Comparison of ENCODE assay signal across 12 mouse cellular contexts in genomic region chr16:21353545-21353944, GRCm38 (mm10).
DNase-seq lines count a peak whose midpoint lies in the region; ATAC-seq and TF ChIP-seq lines count a peak whose summit lies in the region.
"Had no signal": no experiment of that assay in that cellular context is flagged by ENCODE, and none has a peak within 500 bp of the region (broad histone marks: within the 10 kb centered on the region; RNA-seq: fewer than 3 reads in every experiment).

No protein-coding gene starts in this region.

- peak; percentile 37 for DNase-seq in hindbrain, postnatal 0 days (ENCODE audit: low spot score)
- DNase-seq in hindbrain, embryonic 14.5 days (ENCODE audit: low spot score), result no peak
- DNase-seq in 416B (ENCODE audit: low read depth), result peak; percentile 21
- peak; percentile 77 for DNase-seq in embryonic facial prominence, embryonic 10.5 days (ENCODE audit: low spot score)
- DNase-seq in heart, adult 2 months, result no peak
- DNase-seq in thymus, postnatal 14 days, result no peak
- DNase-seq: kidney, postnatal 25 days; lung, postnatal 14 days had no signal

- H3K36me3 ChIP-seq in hindbrain, postnatal 0 days (ENCODE audit: insufficient read depth, low read length), result no peaks in the 10 kb centered on the region
- no peaks in the 10 kb centered on the region for H3K36me3 ChIP-seq in hindbrain, embryonic 14.5 days (replicated peaks; ENCODE audit: control insufficient read depth, insufficient read depth)
- H3K36me3 ChIP-seq in embryonic facial prominence, embryonic 10.5 days (replicated peaks), result no peaks in the 10 kb centered on the region
- no peaks in the 10 kb centered on the region for H3K36me3 ChIP-seq in limb, embryonic 12.5 days
- no peaks in the 10 kb centered on the region for H3K36me3 ChIP-seq in heart, adult 2 months (ENCODE audit: control insufficient read depth, insufficient read depth, low read length)
- H3K36me3 ChIP-seq: G1E had no signal

- H3K9me3 ChIP-seq in hindbrain, postnatal 0 days (ENCODE audit: low read length), result no peaks in the 10 kb centered on the region
- H3K9me3 ChIP-seq in hindbrain, embryonic 14.5 days (ENCODE audit: control insufficient read depth, low read length), result no peaks in the 10 kb centered on the region
- no peaks in the 10 kb centered on the region for H3K9me3 ChIP-seq in embryonic facial prominence, embryonic 10.5 days
- H3K9me3 ChIP-seq in limb, embryonic 12.5 days, result no peaks in the 10 kb centered on the region
- H3K9me3 ChIP-seq: forebrain, embryonic 13.5 days; G1E had no signal

- TF ChIP-seq CTCF in hindbrain, postnatal 0 days (IDR thresholded peaks at IDR 0.05; ENCODE audit: low read depth), result no peak
- TF ChIP-seq CTCF in heart, adult 2 months (IDR thresholded peaks at IDR 0.05), result no peak

- TF ChIP-seq EP300 in heart, adult 2 months (IDR thresholded peaks at IDR 0.05; ENCODE audit: insufficient read depth, low read depth, low read length), result no peak

- H3K79me2 ChIP-seq in heart, adult 2 months (replicated peaks; ENCODE audit: control insufficient read depth, insufficient read depth, low read length), result no peaks in the 10 kb centered on the region

- H3K9ac ChIP-seq in hindbrain, postnatal 0 days (replicated peaks; ENCODE audit: low read length), result no peak overlapping the region
- H3K9ac ChIP-seq in hindbrain, embryonic 14.5 days, result no peak overlapping the region
- no peak overlapping the region for H3K9ac ChIP-seq in limb, embryonic 12.5 days (replicated peaks)
- no peak overlapping the region for H3K9ac ChIP-seq in heart, adult 2 months (ENCODE audit: low read depth, low read length)
- H3K9ac ChIP-seq: forebrain, embryonic 13.5 days had no signal

- no peak for ATAC-seq in hindbrain, postnatal 0 days
- ATAC-seq in hindbrain, embryonic 14.5 days (ENCODE audit: low FRiP score), result no peak
- peak; percentile 80 for ATAC-seq in limb, embryonic 12.5 days (ENCODE audit: insufficient number of reproducible peaks, insufficient read depth, low FRiP score, low TSS enrichment, low read depth)
- no peak for ATAC-seq in megakaryocyte, adult 5-6 weeks (ENCODE audit: poor library complexity, severe bottlenecking)
- ATAC-seq: forebrain, embryonic 13.5 days had no signal

- 13% methylated on average over 6 of the region's 6 CpGs for WGBS in hindbrain, postnatal 0 days
- WGBS in hindbrain, embryonic 14.5 days, result 25% methylated on average over 6 of the region's 6 CpGs
- WGBS in embryonic facial prominence, embryonic 10.5 days, result 15% methylated on average over 6 of the region's 6 CpGs
- WGBS in limb, embryonic 12.5 days, result 12% methylated on average over 6 of the region's 6 CpGs
- 37% methylated on average over 6 of the region's 6 CpGs for WGBS in heart, adult 2 months

- H3K27ac ChIP-seq in hindbrain, postnatal 0 days, result no peak overlapping the region
- H3K27ac ChIP-seq in hindbrain, embryonic 14.5 days, result no peak overlapping the region
- H3K27ac ChIP-seq in embryonic facial prominence, embryonic 10.5 days (replicated peaks), result peak overlapping the region; percentile 65; the same call in 1 of the 2 replicates
- peak overlapping the region; percentile 64; the same call in 1 of the 2 replicates for H3K27ac ChIP-seq in limb, embryonic 12.5 days
- no peak overlapping the region for H3K27ac ChIP-seq in heart, adult 2 months
- H3K27ac ChIP-seq: forebrain, embryonic 13.5 days had no signal

- H3K4me1 ChIP-seq in hindbrain, postnatal 0 days (ENCODE audit: insufficient read depth, low read length), result no peaks in the 10 kb centered on the region
- H3K4me1 ChIP-seq in hindbrain, embryonic 14.5 days (replicated peaks; ENCODE audit: control insufficient read depth, insufficient read depth, low read length), result no peaks in the 10 kb centered on the region
- H3K4me1 ChIP-seq in embryonic facial prominence, embryonic 10.5 days, result peaks cover 49% of the 10 kb centered on the region
- peaks cover 21% of the 10 kb centered on the region for H3K4me1 ChIP-seq in limb, embryonic 12.5 days (replicated peaks)
- peaks cover 2% of the 10 kb centered on the region; the same call in 1 of the 2 replicates for H3K4me1 ChIP-seq in heart, adult 2 months (ENCODE audit: control insufficient read depth, insufficient read depth, low read length)

- intact Hi-C loops in heart, adult 2 months (cut with DNase I), result no loop called here

- no peaks in the 10 kb centered on the region for H3K27me3 ChIP-seq in hindbrain, postnatal 0 days (ENCODE audit: insufficient read depth, low read length)
- H3K27me3 ChIP-seq in hindbrain, embryonic 14.5 days (ENCODE audit: control insufficient read depth, insufficient read depth, low read length), result no peaks in the 10 kb centered on the region
- H3K27me3 ChIP-seq in embryonic facial prominence, embryonic 10.5 days (replicated peaks; ENCODE audit: low read depth, poor library complexity, severe bottlenecking), result no peaks in the 10 kb centered on the region
- no peaks in the 10 kb centered on the region for H3K27me3 ChIP-seq in limb, embryonic 12.5 days
- no peaks in the 10 kb centered on the region for H3K27me3 ChIP-seq in heart, adult 2 months (ENCODE audit: control insufficient read depth, insufficient read depth, low read length)

- no peak for TF ChIP-seq POLR2A in heart, adult 2 months (IDR thresholded peaks at IDR 0.05; ENCODE audit: insufficient read depth, low read depth, low read length)

- no peak overlapping the region for H3K4me2 ChIP-seq in hindbrain, postnatal 0 days (ENCODE audit: low read depth, low read length)
- no peak overlapping the region for H3K4me2 ChIP-seq in hindbrain, embryonic 14.5 days (replicated peaks)
- peak overlapping the region; percentile 25; the same call in 1 of the 2 replicates for H3K4me2 ChIP-seq in limb, embryonic 12.5 days
- H3K4me2 ChIP-seq: forebrain, embryonic 13.5 days had no signal

- no peak overlapping the region for H3K4me3 ChIP-seq in hindbrain, postnatal 0 days (ENCODE audit: low read length)
- no peak overlapping the region for H3K4me3 ChIP-seq in hindbrain, embryonic 14.5 days (replicated peaks; ENCODE audit: low read length)
- 0 out of 2 replicates have a peak overlapping the region, but pooled peaks have one; percentile 9 for H3K4me3 ChIP-seq in embryonic facial prominence, embryonic 10.5 days
- no peak overlapping the region for H3K4me3 ChIP-seq in limb, embryonic 12.5 days (replicated peaks)
- H3K4me3 ChIP-seq in heart, adult 2 months, result no peak overlapping the region
- H3K4me3 ChIP-seq: forebrain, embryonic 13.5 days had no signal

Comparison
In these comparisons a context has a peak if more than half of its experiments do, and no peak if none do; other contexts are left out.
1. DNase-seq: peak in hindbrain, postnatal 0 days (single experiment), 416B (single experiment) and embryonic facial prominence, embryonic 10.5 days (single experiment); none in hindbrain, embryonic 14.5 days (single experiment), heart, adult 2 months (0 of 2) and thymus, postnatal 14 days (single experiment).
2. H3K27ac ChIP-seq: peak in embryonic facial prominence, embryonic 10.5 days (single experiment) and limb, embryonic 12.5 days (single experiment); none in hindbrain, postnatal 0 days (single experiment), hindbrain, embryonic 14.5 days (single experiment) and heart, adult 2 months (single experiment).